Mouse (Mus musculus) layer of hippocampus, adult 9-11 months (tissue): ENCODE data around the gene Hacl1.
"Not testable (repeated sequence)": the region's sequence is repeated elsewhere in the genome, so short reads cannot be mapped to it uniquely, and the experiment has no call there.

Experiments used
- DNase-seq: peaks from one replicate; pipeline ENCODE4 v3.0.0; 2022

The Hacl1 gene

GRCm38 (mm10) chr14:31622748-31623147, 18.3 kb downstream of the Hacl1 start:
- no peak for DNase-seq

GRCm38 (mm10) chr14:31620591-31621223, 20.4 kb downstream of the Hacl1 start:
- DNase-seq: no peak

- DNase-seq: no peak
Measured at GRCm38 (mm10) chr14:31617997-31618396, 23.1 kb downstream of the Hacl1 start.

- DNase-seq: no peak
Measured at GRCm38 (mm10) chr14:31617204-31617603, 23.9 kb downstream of the Hacl1 start.

- no peak for DNase-seq
Measured at GRCm38 (mm10) chr14:31613671-31614070, 27.4 kb downstream of the Hacl1 start.

- no peak for DNase-seq
Measured at GRCm38 (mm10) chr14:31611986-31612385, 29.1 kb downstream of the Hacl1 start.

GRCm38 (mm10) chr14:31605514-31605913, 35.6 kb downstream of the Hacl1 start:
- no peak for DNase-seq

GRCm38 (mm10) chr14:31604916-31605315, 36.2 kb downstream of the Hacl1 start:
- DNase-seq: no peak

GRCm38 (mm10) chr14:31602616-31602979, 38.5 kb downstream of the Hacl1 start:
- DNase-seq: not testable (repeated sequence)

GRCm38 (mm10) chr14:31601908-31602615, 39.0 kb downstream of the Hacl1 start:
- no peak for DNase-seq

- DNase-seq: no peak
Measured at GRCm38 (mm10) chr14:31597446-31597845, 43.6 kb downstream of the Hacl1 start.

- DNase-seq: no peak
Measured at GRCm38 (mm10) chr14:31596408-31596807, 44.7 kb downstream of the Hacl1 start.

GRCm38 (mm10) chr14:31594693-31595092, 46.4 kb downstream of the Hacl1 start:
- no peak for DNase-seq

- DNase-seq: no peak
Measured at GRCm38 (mm10) chr14:31593036-31593435, 48.0 kb downstream of the Hacl1 start.

GRCm38 (mm10) chr14:31591243-31591642, 49.8 kb downstream of the Hacl1 start, which contains the start of gene Colq:
Gene Colq (minus strand): TSS chr14:31591343.
- no peak for DNase-seq

GRCm38 (mm10) chr14:31586451-31586850, 54.6 kb downstream of the Hacl1 start:
- DNase-seq: no peak

- DNase-seq: no peak
Measured at GRCm38 (mm10) chr14:31583082-31583481, 58.0 kb downstream of the Hacl1 start.

GRCm38 (mm10) chr14:31577966-31578735, 62.9 kb downstream of the Hacl1 start:
- DNase-seq: no peak

GRCm38 (mm10) chr14:31576846-31577697, 64.0 kb downstream of the Hacl1 start:
- no peak for DNase-seq

- no peak for DNase-seq
Measured at GRCm38 (mm10) chr14:31575866-31576265, 65.2 kb downstream of the Hacl1 start.

- DNase-seq: no peak
Measured at GRCm38 (mm10) chr14:31574903-31575665, 66.0 kb downstream of the Hacl1 start.

- peak; percentile 86 for DNase-seq
Measured at GRCm38 (mm10) chr14:31572561-31573175, 68.4 kb downstream of the Hacl1 start.
